Mouse (Mus musculus): Measurements from ENCODE around the gene Wipi2. TPM values are rescaled to one million over a fixed set of nuclear protein-coding genes. Genes with fewer than 3 reads are reported as not detected.

Gene Wipi2
- polyA plus RNA-seq, 1 experiment from 2014 or later, result 33.6 TPM

GRCm38 (mm10) chr5:142623080-142623479 is 4.4 kb upstream of the Wipi2 start:
- H3K27ac ChIP-seq (ENCODE audit: low read length), result no peak overlapping the region
- WGBS, result 89% methylated on average over 7 of the region's 7 CpGs
- no peak overlapping the region for H3K4me3 ChIP-seq (ENCODE audit: low read length)
- H3K27me3 ChIP-seq (replicated peaks; ENCODE audit: control insufficient read depth, insufficient read depth, low read length), result no peaks in the 10 kb centered on the region
- no peak overlapping the region for H3K4me2 ChIP-seq (ENCODE audit: low read depth, low read length)
- no peak for ATAC-seq
- H3K9me3 ChIP-seq (ENCODE audit: control insufficient read depth, low read length), result no peaks in the 10 kb centered on the region
- no peaks in the 10 kb centered on the region for H3K4me1 ChIP-seq (ENCODE audit: control insufficient read depth, insufficient read depth, low read length)
- H3K36me3 ChIP-seq (ENCODE audit: control insufficient read depth, insufficient read depth, low read length), result no peaks in the 10 kb centered on the region
- H3K9ac ChIP-seq (ENCODE audit: low read depth, low read length), result no peak overlapping the region

- Histone ChIP-seq H3K4me2 (ENCODE audit: low read depth, low read length) (peak overlapping the region; percentile 78), H3K27ac (ENCODE audit: low read length) (peak overlapping the region; percentile 88), H3K27me3 (replicated peaks; ENCODE audit: control insufficient read depth, insufficient read depth, low read length) (no peaks in the 10 kb centered on the region), H3K4me3 (ENCODE audit: low read length) (peak overlapping the region; percentile 94), H3K36me3 (ENCODE audit: control insufficient read depth, insufficient read depth, low read length) (peaks cover 6% of the 10 kb centered on the region; the same call in 1 of the 2 replicates), H3K9ac (ENCODE audit: low read depth, low read length) (peak overlapping the region; percentile 91), H3K4me1 (ENCODE audit: control insufficient read depth, insufficient read depth, low read length) (peaks cover 10% of the 10 kb centered on the region), H3K9me3 (ENCODE audit: control insufficient read depth, low read length) (no peaks in the 10 kb centered on the region)
- under 1% methylated on average over 69 of the region's 69 CpGs for WGBS
- peak; percentile 98 for ATAC-seq
Measured at GRCm38 (mm10) chr5:142628726-142629662, 1.5 kb downstream of the Wipi2 start.

GRCm38 (mm10) chr5:142629663-142630025 is 2.1 kb downstream of the Wipi2 start:
- Histone ChIP-seq H3K4me2 (ENCODE audit: low read depth, low read length) (peak overlapping the region; percentile 74), H3K27me3 (replicated peaks; ENCODE audit: control insufficient read depth, insufficient read depth, low read length) (no peaks in the 10 kb centered on the region), H3K4me3 (ENCODE audit: low read length) (peak overlapping the region; percentile 94), H3K9ac (ENCODE audit: low read depth, low read length) (peak overlapping the region; percentile 91), H3K9me3 (ENCODE audit: control insufficient read depth, low read length) (no peaks in the 10 kb centered on the region), H3K4me1 (ENCODE audit: control insufficient read depth, insufficient read depth, low read length) (peaks cover 10% of the 10 kb centered on the region), H3K27ac (ENCODE audit: low read length) (peak overlapping the region; percentile 82), H3K36me3 (ENCODE audit: control insufficient read depth, insufficient read depth, low read length) (peaks cover 8% of the 10 kb centered on the region; the same call in 1 of the 2 replicates)
- ATAC-seq, result peak; percentile 57; the same call in 1 of the 2 replicates
- under 1% methylated on average over 41 of the region's 41 CpGs for WGBS

- peak overlapping the region; percentile 74 for H3K4me2 ChIP-seq (ENCODE audit: low read depth, low read length)
- H3K9ac ChIP-seq (ENCODE audit: low read depth, low read length), result peak overlapping the region; percentile 91
- H3K4me3 ChIP-seq (ENCODE audit: low read length), result peak overlapping the region; percentile 94
- peaks cover 10% of the 10 kb centered on the region for H3K4me1 ChIP-seq (ENCODE audit: control insufficient read depth, insufficient read depth, low read length)
- no peaks in the 10 kb centered on the region for H3K9me3 ChIP-seq (ENCODE audit: control insufficient read depth, low read length)
- H3K27me3 ChIP-seq (replicated peaks; ENCODE audit: control insufficient read depth, insufficient read depth, low read length), result no peaks in the 10 kb centered on the region
- WGBS, result 13% methylated on average over 6 of the region's 6 CpGs
- ATAC-seq, result no peak
- no peak overlapping the region for H3K27ac ChIP-seq (ENCODE audit: low read length)
- H3K36me3 ChIP-seq (ENCODE audit: control insufficient read depth, insufficient read depth, low read length), result peaks cover 8% of the 10 kb centered on the region; the same call in 1 of the 2 replicates
Measured at GRCm38 (mm10) chr5:142630224-142630623, 2.7 kb downstream of the Wipi2 start.

- Histone ChIP-seq H3K4me1 (ENCODE audit: control insufficient read depth, insufficient read depth, low read length) (peaks cover 4% of the 10 kb centered on the region; the same call in 1 of the 2 replicates), H3K9me3 (ENCODE audit: control insufficient read depth, low read length) (no peaks in the 10 kb centered on the region), H3K27me3 (replicated peaks; ENCODE audit: control insufficient read depth, insufficient read depth, low read length) (no peaks in the 10 kb centered on the region), H3K9ac (ENCODE audit: low read depth, low read length) (no peak overlapping the region), H3K4me3 (ENCODE audit: low read length) (no peak overlapping the region), H3K27ac (ENCODE audit: low read length) (no peak overlapping the region), H3K36me3 (ENCODE audit: control insufficient read depth, insufficient read depth, low read length) (peaks cover 8% of the 10 kb centered on the region; the same call in 1 of the 2 replicates), H3K4me2 (ENCODE audit: low read depth, low read length) (no peak overlapping the region)
- WGBS, result 93% methylated on average over 5 of the region's 5 CpGs
- ATAC-seq, result 0 out of 2 replicates have a peak, but pooled peaks have one; percentile 26
Measured at GRCm38 (mm10) chr5:142637823-142638222, 10.3 kb downstream of the Wipi2 start.

GRCm38 (mm10) chr5:142640088-142640487 is 12.6 kb downstream of the Wipi2 start:
- ATAC-seq, result peak; percentile 86

GRCm38 (mm10) chr5:142641331-142642051 is 14.0 kb downstream of the Wipi2 start:
- WGBS, result 83% methylated on average over 6 of the region's 6 CpGs
- peaks cover 3% of the 10 kb centered on the region; the same call in 1 of the 2 replicates for H3K36me3 ChIP-seq (ENCODE audit: control insufficient read depth, insufficient read depth, low read length)
- H3K4me1 ChIP-seq (ENCODE audit: control insufficient read depth, insufficient read depth, low read length), result peaks cover 4% of the 10 kb centered on the region; the same call in 1 of the 2 replicates
- no peak overlapping the region for H3K4me2 ChIP-seq (ENCODE audit: low read depth, low read length)
- H3K27me3 ChIP-seq (replicated peaks; ENCODE audit: control insufficient read depth, insufficient read depth, low read length), result no peaks in the 10 kb centered on the region
- no peak overlapping the region for H3K9ac ChIP-seq (ENCODE audit: low read depth, low read length)
- H3K4me3 ChIP-seq (ENCODE audit: low read length), result no peak overlapping the region
- no peak overlapping the region for H3K27ac ChIP-seq (ENCODE audit: low read length)
- H3K9me3 ChIP-seq (ENCODE audit: control insufficient read depth, low read length), result no peaks in the 10 kb centered on the region
- no peak for ATAC-seq

More at GRCm38 (mm10) chr5:142640088-142640487, 12.6 kb downstream of the Wipi2 start:
- H3K27ac ChIP-seq (ENCODE audit: low read length), result peak overlapping the region; percentile 51
- H3K36me3 ChIP-seq (ENCODE audit: control insufficient read depth, insufficient read depth, low read length), result peaks cover 3% of the 10 kb centered on the region; the same call in 1 of the 2 replicates
- no peak overlapping the region for H3K9ac ChIP-seq (ENCODE audit: low read depth, low read length)
- H3K4me3 ChIP-seq (ENCODE audit: low read length), result no peak overlapping the region
- no peaks in the 10 kb centered on the region for H3K27me3 ChIP-seq (replicated peaks; ENCODE audit: control insufficient read depth, insufficient read depth, low read length)
- no peaks in the 10 kb centered on the region for H3K9me3 ChIP-seq (ENCODE audit: control insufficient read depth, low read length)
- 77% methylated on average over 5 of the region's 5 CpGs for WGBS
- H3K4me2 ChIP-seq (ENCODE audit: low read depth, low read length), result no peak overlapping the region
- peaks cover 4% of the 10 kb centered on the region; the same call in 1 of the 2 replicates for H3K4me1 ChIP-seq (ENCODE audit: control insufficient read depth, insufficient read depth, low read length)

GRCm38 (mm10) chr5:142648162-142648561 is 20.7 kb downstream of the Wipi2 start:
- peaks cover 3% of the 10 kb centered on the region; the same call in 1 of the 2 replicates for H3K36me3 ChIP-seq (ENCODE audit: control insufficient read depth, insufficient read depth, low read length)
- no peak overlapping the region for H3K4me3 ChIP-seq (ENCODE audit: low read length)
- no peak overlapping the region for H3K27ac ChIP-seq (ENCODE audit: low read length)
- 79% methylated on average over 7 of the region's 7 CpGs for WGBS
- no peaks in the 10 kb centered on the region for H3K9me3 ChIP-seq (ENCODE audit: control insufficient read depth, low read length)
- H3K4me1 ChIP-seq (ENCODE audit: control insufficient read depth, insufficient read depth, low read length), result peaks cover 15% of the 10 kb centered on the region; the same call in 1 of the 2 replicates
- no peak overlapping the region for H3K9ac ChIP-seq (ENCODE audit: low read depth, low read length)
- no peak for ATAC-seq
- no peaks in the 10 kb centered on the region for H3K27me3 ChIP-seq (replicated peaks; ENCODE audit: control insufficient read depth, insufficient read depth, low read length)
- no peak overlapping the region for H3K4me2 ChIP-seq (ENCODE audit: low read depth, low read length)
